Mouse (Mus musculus) subcutaneous adipose tissue, adult 2 months (tissue): Measurements from ENCODE around the gene Chac1. TPM values are rescaled to one million over a fixed set of nuclear protein-coding genes. Genes with fewer than 3 reads are reported as not detected.

Experiments
- polyA plus RNA-seq: library from polyadenylated mRNA; depleted of rRNA; stranded (reverse); fragments of >200 nt; gene quantifications from 2 replicates; pipeline ENCODE4 v1.2.3, GENCODE M21; 2012; ENCODE audit warnings: low replicate concordance; rRNA removed

Chac1 gene
- 5.2 and 12.0 TPM in 2 replicates for polyA plus RNA-seq

DNA sequence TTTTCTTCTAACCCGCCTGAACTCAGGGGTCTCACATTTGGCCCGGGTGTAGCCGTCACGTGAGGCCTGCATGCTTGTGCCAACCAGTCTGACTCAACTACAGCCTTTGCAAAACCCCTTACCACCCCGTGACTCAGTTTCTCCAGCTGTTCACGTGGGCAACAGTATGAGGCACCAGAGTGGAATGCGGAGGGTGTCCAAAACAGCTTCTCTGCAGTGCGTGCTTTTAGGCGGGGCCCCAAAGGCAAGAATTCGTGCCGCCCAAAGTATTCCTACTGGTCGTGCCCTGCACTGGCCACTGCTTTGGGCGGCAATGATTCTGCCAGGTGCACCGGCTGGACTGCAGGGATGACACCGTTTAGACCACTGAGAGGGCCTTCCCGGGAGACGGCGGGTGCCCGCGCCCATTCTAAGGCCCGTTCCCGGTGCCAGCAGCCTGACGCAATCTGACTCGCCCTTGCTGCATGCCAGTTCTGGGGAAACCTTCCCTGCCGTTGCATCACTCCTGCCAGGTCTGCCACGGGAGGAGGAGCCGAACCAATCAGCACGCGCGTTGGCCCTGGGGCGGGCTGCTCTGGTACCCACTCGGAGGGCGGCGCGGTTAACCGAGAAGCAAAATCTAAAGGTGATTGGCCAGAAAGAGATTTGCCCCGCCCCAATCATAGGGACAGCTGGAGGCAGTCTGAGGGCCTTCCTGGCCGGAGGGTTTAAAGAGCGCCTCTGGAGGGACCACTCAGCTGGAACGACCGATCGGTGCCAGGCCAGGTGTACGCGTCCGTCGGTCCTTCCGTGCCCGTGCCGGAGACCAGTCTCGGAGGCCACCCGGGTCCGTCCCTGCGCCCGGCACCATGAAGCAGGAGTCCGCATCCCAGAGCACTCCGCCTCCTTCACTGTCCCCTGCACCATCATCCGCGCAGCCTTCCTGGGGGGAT is at the start of gene Chac1:
Gene Chac1 (plus strand): TSS at position 675 of the 932 bp plus-strand sequence.

DNA sequence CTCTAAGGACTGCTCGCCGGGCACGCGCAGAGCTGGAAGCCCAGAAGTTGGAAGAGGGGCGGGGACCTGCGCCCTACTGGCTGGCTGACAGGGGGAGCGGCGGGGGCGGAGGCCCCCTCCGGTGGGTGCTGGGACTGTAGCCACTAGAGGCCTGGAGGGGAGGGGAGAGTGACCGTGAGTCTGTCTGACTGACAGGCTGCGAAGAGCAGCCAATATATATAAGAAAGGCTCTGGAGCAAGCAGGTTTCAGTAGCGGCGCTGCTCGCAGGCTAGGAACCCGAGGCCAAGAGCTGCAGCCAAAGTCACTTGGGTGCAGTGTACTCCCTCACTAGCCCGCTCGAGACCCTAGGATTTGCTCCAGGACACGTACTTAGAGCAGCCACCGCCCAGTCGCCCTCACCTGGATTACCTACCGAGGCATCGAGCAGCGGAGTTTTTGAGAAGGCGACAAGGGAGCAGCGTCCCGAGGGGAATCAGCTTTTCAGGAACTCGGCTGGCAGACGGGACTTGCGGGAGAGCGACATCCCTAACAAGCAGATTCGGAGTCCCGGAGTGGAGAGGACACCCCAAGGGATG is 25.4 kb upstream of the Chac1 start, which contains the start of gene Dll4:
Gene Dll4 (plus strand): TSS at position 217 of the 576 bp plus-strand sequence.

Other genes with a start within 250 kb of the Chac1 start
- 1.3 and 10.3 TPM in 2 replicates for gene Rad51, start 238.4 kb upstream of the Chac1 start, polyA plus RNA-seq
- 24.6 and 39.6 TPM in 2 replicates for gene Rmdn3, start 194.2 kb upstream of the Chac1 start, polyA plus RNA-seq
- 2.2 and 40.9 TPM in 2 replicates for gene Gchfr, start 183.5 kb upstream of the Chac1 start, polyA plus RNA-seq
- gene Gm14137, start 176.7 kb upstream of the Chac1 start, polyA plus RNA-seq, result 0.59 TPM in 1 of 2 replicates, not detected in the other
- gene Zfyve19, start 142.6 kb upstream of the Chac1 start, polyA plus RNA-seq, result 47.9 and 51.2 TPM in 2 replicates
- 3.0 and 5.0 TPM in 2 replicates for gene Dnajc17, start 142.4 kb upstream of the Chac1 start, polyA plus RNA-seq
- 0.33 TPM in 1 of 2 replicates, not detected in the other for gene Ppp1r14d, start 121.3 kb upstream of the Chac1 start, polyA plus RNA-seq
- 0.62 and 26.6 TPM in 2 replicates for gene Spint1, start 113.9 kb upstream of the Chac1 start, polyA plus RNA-seq
- gene Rhov, start 80.0 kb upstream of the Chac1 start, polyA plus RNA-seq, result 0.10 and 0.26 TPM in 2 replicates
- 19.4 and 28.2 TPM in 2 replicates for gene Vps18, start 62.5 kb upstream of the Chac1 start, polyA plus RNA-seq
- gene Dll4, start 25.4 kb upstream of the Chac1 start, polyA plus RNA-seq, result 29.0 and 61.0 TPM in 2 replicates
- 8.3 and 11.0 TPM in 2 replicates for gene Ino80, start 126.5 kb downstream of the Chac1 start, polyA plus RNA-seq
- 1.0 and 2.6 TPM in 2 replicates for gene Exd1, start 196.4 kb downstream of the Chac1 start, polyA plus RNA-seq
- gene Chp1, start 196.5 kb downstream of the Chac1 start, polyA plus RNA-seq, result 210 and 560 TPM in 2 replicates